ENCODE assay signal across 9 mouse cellular contexts in the genomic region with DNA sequence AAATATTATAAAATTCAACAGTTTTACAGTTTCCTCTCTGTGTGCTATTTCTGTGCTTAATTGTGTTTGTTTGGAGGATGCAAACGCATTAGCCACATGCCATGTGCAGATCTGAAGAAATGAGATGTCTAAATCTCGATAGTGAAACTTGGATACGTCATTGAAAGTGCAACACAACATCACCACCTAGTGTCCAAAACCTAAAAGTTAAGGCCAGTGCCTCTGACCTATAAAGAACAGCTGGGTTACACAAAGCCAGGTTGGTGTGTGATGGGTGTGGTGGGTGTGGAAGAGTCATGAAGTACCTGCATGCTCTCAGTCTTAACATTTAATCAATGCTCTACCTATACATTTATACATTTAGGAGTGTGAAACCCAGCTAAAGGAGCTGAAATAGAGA.
A peak's percentile ranks its signal among the peaks of the same experiment; 100 is the strongest.
DNase-seq lines count a peak whose midpoint lies in the region; ATAC-seq and TF ChIP-seq lines count a peak whose summit lies in the region.
"Had no signal": no experiment of that assay in that cellular context is flagged by ENCODE, and none has a peak within 500 bp of the region (broad histone marks: within the 10 kb centered on the region; RNA-seq: fewer than 3 reads in every experiment).

No protein-coding gene starts in this region.

- peak; percentile 6 for DNase-seq in cerebellum, adult 11 months
- no peak for DNase-seq in cerebellum, postnatal 36 days
- DNase-seq in liver, adult 2 months (ENCODE audit: extremely low read depth, low read depth, low spot score), result peak; percentile 5
- DNase-seq in embryo, embryonic 9.5 days (ENCODE audit: extremely low spot score), result peak; percentile 37
- DNase-seq in kidney, postnatal 14 days, result peak; percentile 15
- DNase-seq in yolk sac, embryonic 10.5 days (ENCODE audit: low spot score), result no peak
- DNase-seq in T-cell, adult 2 months (ENCODE audit: low spot score), result no peak

- no peaks in the 10 kb centered on the region for H3K36me3 ChIP-seq in liver, adult 2 months (ENCODE audit: control insufficient read depth, insufficient read depth, low read length)
- H3K36me3 ChIP-seq in liver, embryonic 12.5 days, result no peaks in the 10 kb centered on the region
- H3K36me3 ChIP-seq: neural tube, embryonic 12.5 days had no signal

- H3K9ac ChIP-seq in liver, adult 2 months (ENCODE audit: low read depth, low read length), result no peak overlapping the region
- H3K9ac ChIP-seq in liver, embryonic 12.5 days, result no peak overlapping the region
- H3K9ac ChIP-seq: neural tube, embryonic 12.5 days had no signal

- no peak for TF ChIP-seq POLR2A in liver, adult 2 months (IDR thresholded peaks at IDR 0.05; ENCODE audit: extremely low read depth, insufficient read depth, low read length)

- H3K27me3 ChIP-seq in liver, adult 2 months (ENCODE audit: control insufficient read depth, insufficient read depth, low read length), result no peaks in the 10 kb centered on the region
- H3K27me3 ChIP-seq in liver, embryonic 12.5 days (replicated peaks), result no peaks in the 10 kb centered on the region
- H3K27me3 ChIP-seq: neural tube, embryonic 12.5 days had no signal

- WGBS in liver, adult 2 months, result 6% methylated on average over 3 of the region's 3 CpGs
- 12% methylated on average over 3 of the region's 3 CpGs for WGBS in liver, embryonic 12.5 days (ENCODE audit: insufficient replicate concordance)

- no peak for ATAC-seq in liver, embryonic 12.5 days

- TF ChIP-seq CTCF in liver, adult 2 months (IDR thresholded peaks at IDR 0.05; ENCODE audit: low read depth, low read length), result no peak

- H3K9me3 ChIP-seq in liver, embryonic 12.5 days (replicated peaks), result no peaks in the 10 kb centered on the region
- H3K9me3 ChIP-seq: neural tube, embryonic 12.5 days had no signal

- H3K27ac ChIP-seq in liver, adult 2 months (replicated peaks; ENCODE audit: insufficient read depth, low read depth, low read length), result no peak overlapping the region
- H3K27ac ChIP-seq in liver, embryonic 12.5 days, result no peak overlapping the region
- H3K27ac ChIP-seq: neural tube, embryonic 12.5 days had no signal

- no peak overlapping the region for H3K4me2 ChIP-seq in liver, embryonic 12.5 days
- H3K4me2 ChIP-seq: neural tube, embryonic 12.5 days had no signal

- no peaks in the 10 kb centered on the region for H3K79me2 ChIP-seq in liver, adult 2 months (ENCODE audit: control insufficient read depth, insufficient read depth, low read length)

- no peak overlapping the region for H3K4me3 ChIP-seq in liver, adult 2 months (ENCODE audit: insufficient read depth, low read depth, low read length)
- no peak overlapping the region for H3K4me3 ChIP-seq in liver, embryonic 12.5 days
- H3K4me3 ChIP-seq: neural tube, embryonic 12.5 days had no signal

- no peaks in the 10 kb centered on the region for H3K4me1 ChIP-seq in liver, adult 2 months (ENCODE audit: control insufficient read depth, insufficient read depth, low read length)
- no peaks in the 10 kb centered on the region for H3K4me1 ChIP-seq in liver, embryonic 12.5 days
- H3K4me1 ChIP-seq: neural tube, embryonic 12.5 days had no signal

Comparison
In these comparisons a context has a peak if more than half of its experiments do, and no peak if none do; other contexts are left out.
1. DNase-seq: peak in cerebellum, adult 11 months (single experiment), liver, adult 2 months (single experiment), embryo, embryonic 9.5 days (single experiment) and kidney, postnatal 14 days (single experiment); none in cerebellum, postnatal 36 days (0 of 2), yolk sac, embryonic 10.5 days (single experiment) and T-cell, adult 2 months (single experiment).